Mouse (Mus musculus): ENCODE results near the gene Dusp8. TPM values are rescaled to one million over a fixed set of nuclear protein-coding genes. Genes with fewer than 3 reads are reported as not detected.

Dusp8 gene
- polyA plus RNA-seq, 1 experiment = 7.5 TPM

GRCm38 (mm10) chr7:142070458-142071211 is 25.0 kb downstream of the Dusp8 start:
- TF ChIP-seq CTCF (IDR thresholded peaks at IDR 0.05; ENCODE audit: control insufficient read depth, insufficient read depth, low read length) (peak; percentile 92), POLR2A (IDR thresholded peaks at IDR 0.05; ENCODE audit: borderline replicate concordance, control insufficient read depth, low read depth, low read length) (no peak)
- WGBS = 17% methylated on average over 13 of the region's 13 CpGs
- Histone ChIP-seq H3K4me3 (replicated peaks; ENCODE audit: control insufficient read depth, low read depth, low read length) (no peak overlapping the region), H3K27ac (ENCODE audit: control insufficient read depth, insufficient read depth, low read depth, low read length, poor library complexity) (no peak overlapping the region), H3K4me1 (ENCODE audit: control insufficient read depth, insufficient read depth, low read length) (no peaks in the 10 kb centered on the region)

GRCm38 (mm10) chr7:142068429-142068828 is 27.2 kb downstream of the Dusp8 start:
- Histone ChIP-seq H3K27ac (ENCODE audit: control insufficient read depth, insufficient read depth, low read depth, low read length, poor library complexity) (no peak overlapping the region), H3K4me3 (replicated peaks; ENCODE audit: control insufficient read depth, low read depth, low read length) (no peak overlapping the region), H3K4me1 (ENCODE audit: control insufficient read depth, insufficient read depth, low read length) (no peaks in the 10 kb centered on the region)
- 27% methylated on average over 4 of the region's 4 CpGs for WGBS
- TF ChIP-seq POLR2A (IDR thresholded peaks at IDR 0.05; ENCODE audit: borderline replicate concordance, control insufficient read depth, low read depth, low read length) (no peak), CTCF (IDR thresholded peaks at IDR 0.05; ENCODE audit: control insufficient read depth, insufficient read depth, low read length) (no peak)

- WGBS = under 1% methylated on average over 49 of the region's 49 CpGs
- H3K27ac ChIP-seq (ENCODE audit: control insufficient read depth, insufficient read depth, low read depth, low read length, poor library complexity) = peak within 1 kb of the TSS; percentile 93
- peaks cover 11% of the 10 kb centered on the region for H3K4me1 ChIP-seq (ENCODE audit: control insufficient read depth, insufficient read depth, low read length)
- H3K4me3 ChIP-seq (replicated peaks; ENCODE audit: control insufficient read depth, low read depth, low read length) = peak within 1 kb of the TSS; percentile 83
- TF ChIP-seq CTCF (IDR thresholded peaks at IDR 0.05; ENCODE audit: control insufficient read depth, insufficient read depth, low read length) (no peak), POLR2A (IDR thresholded peaks at IDR 0.05; ENCODE audit: borderline replicate concordance, control insufficient read depth, low read depth, low read length) (peak; percentile 96)
These were observed 34.6 kb downstream of the Dusp8 start, which contains the start of gene Mob2 for GRCm38 (mm10) chr7:142060931-142061565. Gene Mob2, minus strand, starts transcription at chr7:142061065.

GRCm38 (mm10) chr7:142060185-142060930 is 35.3 kb downstream of the Dusp8 start:
- Histone ChIP-seq H3K4me3 (replicated peaks; ENCODE audit: control insufficient read depth, low read depth, low read length) (peak overlapping the region; percentile 83), H3K27ac (ENCODE audit: control insufficient read depth, insufficient read depth, low read depth, low read length, poor library complexity) (peak overlapping the region; percentile 93), H3K4me1 (ENCODE audit: control insufficient read depth, insufficient read depth, low read length) (peaks cover 11% of the 10 kb centered on the region)
- no peak for TF ChIP-seq CTCF (IDR thresholded peaks at IDR 0.05; ENCODE audit: control insufficient read depth, insufficient read depth, low read length)
- TF ChIP-seq POLR2A (IDR thresholded peaks at IDR 0.05; ENCODE audit: borderline replicate concordance, control insufficient read depth, low read depth, low read length) = no peak
- WGBS = under 1% methylated on average over 65 of the region's 66 CpGs

GRCm38 (mm10) chr7:142059024-142059423 is 36.6 kb downstream of the Dusp8 start:
- WGBS = 30% methylated on average over 2 of the region's 2 CpGs
- Histone ChIP-seq H3K4me3 (replicated peaks; ENCODE audit: control insufficient read depth, low read depth, low read length) (no peak overlapping the region), H3K4me1 (ENCODE audit: control insufficient read depth, insufficient read depth, low read length) (peaks cover 11% of the 10 kb centered on the region), H3K27ac (ENCODE audit: control insufficient read depth, insufficient read depth, low read depth, low read length, poor library complexity) (no peak overlapping the region)
- TF ChIP-seq POLR2A (IDR thresholded peaks at IDR 0.05; ENCODE audit: borderline replicate concordance, control insufficient read depth, low read depth, low read length) = no peak

- peaks cover 11% of the 10 kb centered on the region for H3K4me1 ChIP-seq (ENCODE audit: control insufficient read depth, insufficient read depth, low read length)
- no peak overlapping the region for H3K27ac ChIP-seq (ENCODE audit: control insufficient read depth, insufficient read depth, low read depth, low read length, poor library complexity)
- TF ChIP-seq POLR2A (IDR thresholded peaks at IDR 0.05; ENCODE audit: borderline replicate concordance, control insufficient read depth, low read depth, low read length) (no peak), CTCF (IDR thresholded peaks at IDR 0.05; ENCODE audit: control insufficient read depth, insufficient read depth, low read length) (no peak)
- 36% methylated on average over 1 of the region's 1 CpGs for WGBS
- H3K4me3 ChIP-seq (replicated peaks; ENCODE audit: control insufficient read depth, low read depth, low read length) = no peak overlapping the region
These were observed 38.5 kb downstream of the Dusp8 start for GRCm38 (mm10) chr7:142057121-142057520.

GRCm38 (mm10) chr7:142056601-142057061 is 39.0 kb downstream of the Dusp8 start:
- peak overlapping the region; percentile 30; the same call in 1 of the 2 replicates for H3K27ac ChIP-seq (ENCODE audit: control insufficient read depth, insufficient read depth, low read depth, low read length, poor library complexity)
- no peak for TF ChIP-seq POLR2A (IDR thresholded peaks at IDR 0.05; ENCODE audit: borderline replicate concordance, control insufficient read depth, low read depth, low read length)
- no peak for TF ChIP-seq CTCF (IDR thresholded peaks at IDR 0.05; ENCODE audit: control insufficient read depth, insufficient read depth, low read length)
- 39% methylated on average over 1 of the region's 1 CpGs for WGBS
- no peak overlapping the region for H3K4me3 ChIP-seq (replicated peaks; ENCODE audit: control insufficient read depth, low read depth, low read length)
- peaks cover 11% of the 10 kb centered on the region for H3K4me1 ChIP-seq (ENCODE audit: control insufficient read depth, insufficient read depth, low read length)

- no peak overlapping the region for H3K27ac ChIP-seq (ENCODE audit: control insufficient read depth, insufficient read depth, low read depth, low read length, poor library complexity)
- WGBS = 88% methylated on average over 3 of the region's 3 CpGs
- TF ChIP-seq CTCF (IDR thresholded peaks at IDR 0.05; ENCODE audit: control insufficient read depth, insufficient read depth, low read length) = no peak
- no peak for TF ChIP-seq POLR2A (IDR thresholded peaks at IDR 0.05; ENCODE audit: borderline replicate concordance, control insufficient read depth, low read depth, low read length)
- H3K4me3 ChIP-seq (replicated peaks; ENCODE audit: control insufficient read depth, low read depth, low read length) = no peak overlapping the region
- H3K4me1 ChIP-seq (ENCODE audit: control insufficient read depth, insufficient read depth, low read length) = peaks cover 10% of the 10 kb centered on the region
These were observed 40.2 kb downstream of the Dusp8 start for GRCm38 (mm10) chr7:142055431-142055830.
